Mouse (Mus musculus) Patski (cell line): ENCODE measurements around the gene Tmem196. TPM values are rescaled to one million over a fixed set of nuclear protein-coding genes. Genes with fewer than 3 reads are reported as not detected.
"Not testable (repeated sequence)": the region's sequence is repeated elsewhere in the genome, so short reads cannot be mapped to it uniquely, and the experiment has no call there.

Experiments
- ATAC-seq: fragments of 100-300 bp; one replicate; pipeline ENCODE4 v1.8.0; 2021
- CTCF ChIA-PET: fragments of 350-600 bp; sonication (Branson Sonifier 250); formaldehyde crosslinking; loops from one replicate; lab custom pipeline; 2022; ENCODE audit warnings: inconsistent platforms; lab: Charles Lee
- POLR2A ChIA-PET: fragments of 350-600 bp; sonication (Branson Sonifier 250); formaldehyde crosslinking; loops from one replicate; lab custom pipeline; 2022; ENCODE audit warnings: antibody characterized with exemption, inconsistent platforms; lab: Charles Lee
- DNase-seq: peaks from one replicate; pipeline ENCODE4 v3.0.0-alpha.2; 2011; ENCODE audit warnings: low read depth, low spot score
- H3K27me3 ChIP-seq: fragments of 371-371 bp; one replicate; pipeline ENCODE4 v1.5.1; 2021
- CTCF ChIP-seq: fragments of 100-300 bp; IDR thresholded peaks from one replicate; pipeline ENCODE4 v1.5.1; 2021
- in situ Hi-C: fragments of 300-500 bp; cut with MboI; formaldehyde crosslinking; loops from 3 replicates; pipeline ENCODE4 v1.11.1; 2018; ENCODE audit warnings: low pct_unique_long_range_greater_than_20kb, mixed read lengths
- polyA plus RNA-seq: library from polyadenylated mRNA; unstranded; gene quantifications from one replicate; pipeline ENCODE4 v1.2.3, GENCODE M21; 2021

The Tmem196 gene
- polyA plus RNA-seq, 1 experiment from 2014 or later = not detected

DNA sequence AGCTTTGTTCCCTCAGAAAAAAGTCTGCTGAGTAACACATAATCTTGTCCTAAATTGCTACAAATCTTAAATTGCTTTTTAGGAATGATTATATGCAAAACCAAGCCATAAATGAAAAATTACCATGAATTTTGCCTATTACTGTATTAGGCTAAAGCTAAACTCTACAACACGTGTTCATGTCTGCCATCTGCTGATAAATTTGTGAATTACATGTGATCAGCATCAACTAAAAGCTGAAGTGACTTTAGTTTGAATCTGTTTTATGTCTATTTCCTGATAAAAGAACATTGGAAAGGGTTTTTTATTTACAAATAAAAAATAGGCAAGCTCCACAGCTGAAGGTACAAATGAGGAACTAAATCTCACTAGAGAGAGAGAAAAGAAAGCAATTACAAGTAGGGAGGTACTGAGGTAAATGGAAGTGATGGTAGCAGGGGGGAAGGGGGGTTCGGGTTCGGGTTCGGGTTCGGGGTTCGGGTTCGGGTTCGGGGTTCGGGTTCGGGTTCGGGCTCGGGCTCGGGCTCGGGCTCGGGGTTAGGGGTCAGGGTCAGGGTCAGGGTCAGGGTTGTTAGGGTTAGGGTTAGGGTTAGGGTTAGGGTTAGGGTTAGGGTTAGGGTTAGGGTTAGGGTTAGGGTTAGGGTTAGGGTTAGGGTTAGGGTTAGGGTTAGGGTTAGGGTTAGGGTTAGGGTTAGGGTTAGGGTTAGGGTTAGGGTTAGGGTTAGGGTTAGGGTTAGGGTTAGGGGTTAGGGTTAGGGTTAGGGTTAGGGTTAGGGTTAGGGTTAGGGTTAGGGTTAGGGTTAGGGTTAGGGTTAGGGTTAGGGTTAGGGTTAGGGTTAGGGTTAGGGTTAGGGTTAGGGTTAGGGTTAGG is 82.7 kb downstream of the Tmem196 start:
- peak; percentile 33 for TF ChIP-seq CTCF
- H3K27me3 ChIP-seq, CTCF ChIA-PET, POLR2A ChIA-PET, in situ Hi-C loops, ATAC-seq: not testable (repeated sequence)
- peak; percentile 27 for DNase-seq
